Mouse (Mus musculus) intestine, embryonic 16.5 days (tissue): ENCODE results near the gene Esp18. TPM values are rescaled to one million over a fixed set of nuclear protein-coding genes. Genes with fewer than 3 reads are reported as not detected.

Experiments
- ATAC-seq: fragments of 200-750 bp; cut with Nextera tagmentation; 2 replicates; pipeline ENCODE4 v1.8.0; 2017; ENCODE audit warnings: moderate TSS enrichment, moderate library complexity
- H3K27ac ChIP-seq: fragments of 300-500 bp; sonication (generic); 2 replicates; pipeline ENCODE4 v1.5.1; 2014; ENCODE audit warnings: mild to moderate bottlenecking, low read length
- H3K27me3 ChIP-seq: fragments of 300-500 bp; sonication (generic); replicated peaks from 2 replicates; pipeline ENCODE4 v1.6.1; 2014; ENCODE audit warnings: low read length, control low read depth, mixed read lengths; ENCODE audit not compliant: control insufficient read depth, insufficient read depth
- H3K36me3 ChIP-seq: fragments of 300-500 bp; sonication (generic); 2 replicates; pipeline ENCODE4 v1.6.1; 2014; ENCODE audit warnings: low read length, control low read depth; ENCODE audit not compliant: control insufficient read depth, insufficient read depth
- H3K4me1 ChIP-seq: fragments of 300-500 bp; sonication (generic); 2 replicates; pipeline ENCODE4 v1.6.1; 2014; ENCODE audit warnings: low read length, control low read depth, mixed read lengths; ENCODE audit not compliant: control insufficient read depth, insufficient read depth
- H3K4me2 ChIP-seq: fragments of 300-500 bp; sonication (generic); 2 replicates; pipeline ENCODE4 v1.6.1; 2014; ENCODE audit warnings: low read depth, low read length, control low read depth
- H3K4me3 ChIP-seq: fragments of 300-500 bp; sonication (generic); 2 replicates; pipeline ENCODE4 v1.5.1; 2014; ENCODE audit warnings: mild to moderate bottlenecking, low read length
- H3K9ac ChIP-seq: fragments of 300-500 bp; sonication (generic); 2 replicates; pipeline ENCODE4 v1.6.1; 2014; ENCODE audit warnings: low read depth, low read length
- H3K9me3 ChIP-seq: fragments of 300-500 bp; sonication (generic); 2 replicates; pipeline ENCODE4 v1.6.1; 2016; ENCODE audit warnings: low read length, control low read depth; ENCODE audit not compliant: control insufficient read depth
- WGBS: fragments of 180-500 bp; shearing (Covaris S2); extraction: QIAGEN DNeasy Blood & Tissue Kit; methylation state at CpG from one replicate; pipeline ENCODE4 v1.1.7; 2014; 5-methylcytosine and 5-hydroxymethylcytosine counted together
- microRNA-seq: library from miRNA; unstranded; fragments of <30 nt; microRNA quantifications from one replicate; pipeline ENCODE4, GENCODE M21; 2016
- polyA plus RNA-seq: library from polyadenylated mRNA; unstranded; fragments of >200 nt; fragmentation: Nextera tagmentation; extraction: Ambion mirVana; gene quantifications from 2 replicates; pipeline ENCODE4 v1.2.1, GENCODE M21; 2015

The Esp18 gene
- polyA plus RNA-seq: not detected in 2 replicates

DNA sequence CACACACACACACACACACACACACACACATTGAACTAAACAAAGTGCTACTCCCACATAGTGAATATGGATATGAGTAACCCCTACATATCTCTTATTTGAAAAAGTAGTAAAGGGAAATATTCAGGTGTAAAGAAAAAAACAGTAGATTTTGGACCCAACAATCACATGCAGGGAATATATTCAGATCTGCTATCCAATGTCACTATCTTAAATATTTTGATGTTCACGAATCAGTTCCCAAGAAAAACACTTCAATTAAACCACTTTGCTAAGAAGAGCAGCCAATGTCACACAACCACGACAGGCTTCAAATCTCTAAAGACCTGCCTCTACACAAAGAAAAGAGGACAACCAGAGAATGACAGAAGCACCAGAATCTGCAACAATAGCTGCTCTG, at the start of gene Esp18:
Gene Esp18 (plus strand): TSS at position 301 of the 400 bp plus-strand sequence.
- 64% methylated on average over 2 of the region's 2 CpGs for WGBS
- H3K4me2 ChIP-seq: no peak within 1 kb of the TSS
- no peak for ATAC-seq

DNA sequence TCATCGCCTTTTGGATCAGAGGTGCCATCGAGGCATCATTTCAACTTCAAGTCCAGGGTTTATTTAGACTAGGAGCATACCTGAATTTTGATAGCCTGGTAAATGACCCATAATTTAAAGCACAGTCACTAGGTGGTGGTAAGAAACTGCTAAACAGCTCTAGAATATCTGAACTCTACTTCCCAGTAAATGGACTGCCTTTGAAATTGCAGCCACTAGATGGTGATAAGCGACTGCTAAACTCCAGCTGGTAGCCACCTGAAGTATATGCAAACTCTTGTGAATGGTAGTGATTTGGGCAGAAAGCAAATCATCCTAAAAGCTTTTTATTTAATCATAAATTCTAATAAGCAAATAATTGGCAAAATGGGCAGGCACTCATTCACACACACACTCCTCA, 42.8 kb upstream of the Esp18 start:
- Histone ChIP-seq H3K4me3 (no peak overlapping the region), H3K4me2 (no peak overlapping the region), H3K4me1 (no peaks in the 10 kb centered on the region), H3K27ac (no peak overlapping the region), H3K27me3 (no peaks in the 10 kb centered on the region), H3K9ac (no peak overlapping the region), H3K36me3 (no peaks in the 10 kb centered on the region), H3K9me3 (no peaks in the 10 kb centered on the region)
- ATAC-seq: no peak
- 73% methylated on average over 3 of the region's 3 CpGs for WGBS

More for the DNA sequence above, at the start of gene Esp18:
- Histone ChIP-seq H3K36me3 (no peaks in the 10 kb centered on the region), H3K4me3 (no peak within 1 kb of the TSS), H3K27ac (no peak within 1 kb of the TSS), H3K4me1 (no peaks in the 10 kb centered on the region), H3K27me3 (no peaks in the 10 kb centered on the region), H3K9ac (no peak within 1 kb of the TSS), H3K9me3 (no peaks in the 10 kb centered on the region)

Small RNA genes within 50 kb of the gene (microRNA-seq; reads per million reads assigned to microRNA genes)
- not detected for gene Gm26429

Other genes with a start within 250 kb of the Esp18 start
- gene Esp16, start 129.8 kb downstream of the Esp18 start, polyA plus RNA-seq: not detected in 2 replicates
- gene Esp15, start 234.6 kb downstream of the Esp18 start, polyA plus RNA-seq: not detected in 2 replicates